Mouse (Mus musculus) stomach, postnatal 0 days (tissue): Measurements from ENCODE around the gene Dnajb7. TPM values are rescaled to one million over a fixed set of nuclear protein-coding genes. Genes with fewer than 3 reads are reported as not detected.

Experiments used
- ATAC-seq: fragments of 200-750 bp; cut with Nextera tagmentation; 2 replicates; pipeline ENCODE4 v1.8.0; 2017; ENCODE audit not compliant: low FRiP score, low TSS enrichment
- DNase-seq: peaks from one replicate; pipeline ENCODE4 v3.0.0-alpha.2; 2016; ENCODE audit warnings: low spot score
- H3K27ac ChIP-seq: fragments of 300-500 bp; sonication (generic); replicated peaks from 2 replicates; pipeline ENCODE4 v1.5.1; 2014; ENCODE audit warnings: mild to moderate bottlenecking, control low read depth
- H3K27me3 ChIP-seq: fragments of 300-500 bp; sonication (generic); 2 replicates; pipeline ENCODE4 v1.6.1; 2014; ENCODE audit warnings: low read length; ENCODE audit not compliant: control insufficient read depth, insufficient read depth
- H3K36me3 ChIP-seq: fragments of 300-500 bp; sonication (generic); 2 replicates; pipeline ENCODE4 v1.6.1; 2014; ENCODE audit warnings: low read length, mixed read lengths; ENCODE audit not compliant: control insufficient read depth, insufficient read depth
- H3K4me1 ChIP-seq: fragments of 300-500 bp; sonication (generic); replicated peaks from 2 replicates; pipeline ENCODE4 v1.6.1; 2014; ENCODE audit warnings: antibody characterized with exemption; ENCODE audit not compliant: control insufficient read depth, insufficient read depth
- H3K4me2 ChIP-seq: fragments of 300-500 bp; sonication (generic); replicated peaks from 2 replicates; pipeline ENCODE4 v1.6.1; 2014; ENCODE audit warnings: low read depth, mild to moderate bottlenecking, control low read depth, moderate library complexity
- H3K4me3 ChIP-seq: fragments of 300-500 bp; sonication (generic); 2 replicates; pipeline ENCODE4 v1.5.1; 2014; ENCODE audit warnings: low read depth, low read length, control low read depth
- H3K9ac ChIP-seq: fragments of 300-500 bp; sonication (generic); 2 replicates; pipeline ENCODE4 v1.6.1; 2014; ENCODE audit warnings: mild to moderate bottlenecking, low read length, control low read depth, mixed read lengths
- H3K9me3 ChIP-seq: fragments of 300-500 bp; sonication (generic); 2 replicates; pipeline ENCODE4 v1.6.1; 2016; ENCODE audit warnings: low read length; ENCODE audit not compliant: control insufficient read depth
- CTCF ChIP-seq: IDR thresholded peaks from 2 replicates; pipeline ENCODE4 v1.5.1; 2016; ENCODE audit warnings: antibody characterized with exemption, low read depth, mild to moderate bottlenecking, moderate library complexity
- EP300 ChIP-seq: optimal IDR thresholded peaks from 2 replicates; pipeline ENCODE3; 2016; ENCODE audit warnings: antibody characterized with exemption
- WGBS: fragments of 180-500 bp; shearing (Covaris S2); extraction: QIAGEN DNeasy Blood & Tissue Kit; methylation state at CpG from one replicate; pipeline ENCODE4 v1.1.7; 2014; 5-methylcytosine and 5-hydroxymethylcytosine counted together
- polyA plus RNA-seq: library from polyadenylated mRNA; unstranded; fragments of >200 nt; fragmentation: Nextera tagmentation; extraction: Ambion mirVana; gene quantifications from 2 replicates; pipeline ENCODE4 v1.2.1, GENCODE M21; 2015

Gene Dnajb7
- polyA plus RNA-seq, 1 experiment from 2014 or later: 0.70 TPM

DNA sequence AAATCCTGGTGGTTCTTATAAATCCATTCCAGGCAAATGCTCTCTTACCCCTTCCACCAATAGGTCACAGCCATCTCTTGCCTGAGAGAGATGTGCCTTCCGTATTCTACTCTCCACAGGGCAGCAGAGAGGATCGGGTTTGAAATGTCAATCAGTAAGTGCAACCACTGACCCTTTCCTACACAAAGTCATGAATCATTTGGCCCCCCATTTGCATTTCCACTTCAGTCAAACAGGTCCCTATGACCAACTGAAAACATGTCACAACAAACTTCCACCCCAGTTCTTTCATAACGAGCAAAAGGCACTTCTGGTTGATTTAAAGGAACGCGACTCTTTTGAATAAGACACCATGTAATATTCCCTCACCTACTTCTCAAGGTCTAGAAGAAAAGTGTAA, 48.7 kb downstream of the Dnajb7 start:
- DNase-seq: no peak
- H3K4me2 ChIP-seq: no peak overlapping the region; the same call in 1 of the 2 replicates
- H3K27me3 ChIP-seq: no peaks in the 10 kb centered on the region
- no peak overlapping the region for H3K27ac ChIP-seq
- no peaks in the 10 kb centered on the region; the same call in 1 of the 2 replicates for H3K36me3 ChIP-seq
- whole genome bisulfite sequencing: 69% methylated on average over 5 of the region's 5 CpGs
- no peaks in the 10 kb centered on the region for H3K9me3 ChIP-seq
- H3K4me3 ChIP-seq: no peak overlapping the region
- no peak overlapping the region for H3K9ac ChIP-seq
- no peak for ATAC-seq
- no peak for TF ChIP-seq EP300
- 0 out of 2 replicates have a peak, but pooled peaks cover 4% of the 10 kb centered on the region for H3K4me1 ChIP-seq

DNA sequence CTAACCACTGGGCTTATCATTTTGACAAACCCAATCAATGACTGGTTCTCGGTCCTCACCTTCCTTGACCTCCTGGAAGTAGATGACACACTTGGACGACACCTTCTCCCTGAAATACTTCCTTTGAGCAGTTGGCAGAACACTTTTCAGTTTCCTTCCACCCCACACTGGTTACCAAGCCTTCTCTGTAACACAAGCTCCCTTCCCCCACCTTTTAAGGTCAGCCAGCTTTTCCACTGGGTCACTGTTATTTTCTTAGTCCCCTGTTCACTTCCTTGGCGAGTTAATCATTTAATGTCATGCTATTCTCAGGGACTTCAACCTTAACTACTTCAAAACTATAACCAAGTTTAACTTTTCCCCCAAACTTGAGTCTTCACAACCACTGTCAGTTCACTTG, 49.2 kb downstream of the Dnajb7 start:
- 65% methylated on average over 3 of the region's 3 CpGs for WGBS

DNA sequence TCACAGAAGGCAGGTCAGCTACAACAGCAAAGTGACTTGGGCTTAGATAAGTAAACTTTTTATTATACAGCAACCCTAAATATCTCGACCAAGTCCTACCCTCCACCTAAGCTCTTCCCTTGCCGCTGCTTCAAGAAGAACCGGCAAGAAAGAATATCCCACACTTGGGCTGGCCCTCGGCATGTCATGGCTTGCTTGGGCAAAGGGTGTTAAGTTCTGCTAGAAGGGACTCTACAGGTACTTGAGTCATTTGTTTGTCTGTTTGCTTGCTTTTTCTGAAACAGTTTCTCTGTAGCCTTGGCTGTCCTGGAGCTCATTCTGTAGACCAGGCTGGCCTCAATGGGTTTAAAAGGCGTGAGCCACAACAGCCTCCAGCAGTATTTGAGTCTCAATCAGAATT, 51.2 kb downstream of the Dnajb7 start:
- DNase-seq (no peak), ATAC-seq (no peak)
- Histone ChIP-seq H3K9ac (no peak overlapping the region), H3K36me3 (no peaks in the 10 kb centered on the region), H3K27ac (peak overlapping the region; percentile 63), H3K4me2 (peak overlapping the region; percentile 11; the same call in 1 of the 2 replicates), H3K4me1 (0 out of 2 replicates have a peak, but pooled peaks cover 4% of the 10 kb centered on the region), H3K9me3 (no peaks in the 10 kb centered on the region), H3K4me3 (no peak overlapping the region), H3K27me3 (no peaks in the 10 kb centered on the region)
- no peak for TF ChIP-seq EP300
- TF ChIP-seq CTCF: no peak
- 36% methylated on average over 5 of the region's 5 CpGs for WGBS

More for the DNA sequence above, 49.2 kb downstream of the Dnajb7 start:
- Histone ChIP-seq H3K27ac (no peak overlapping the region), H3K27me3 (no peaks in the 10 kb centered on the region), H3K9ac (no peak overlapping the region), H3K4me3 (no peak overlapping the region), H3K9me3 (no peaks in the 10 kb centered on the region), H3K4me2 (no peak overlapping the region; the same call in 1 of the 2 replicates), H3K4me1 (0 out of 2 replicates have a peak, but pooled peaks cover 4% of the 10 kb centered on the region), H3K36me3 (no peaks in the 10 kb centered on the region; the same call in 1 of the 2 replicates)
- no peak for ATAC-seq
- no peak for DNase-seq
- TF ChIP-seq EP300: no peak
- TF ChIP-seq CTCF: no peak

Other genes starting within 250 kb of the Dnajb7 start
- 12.6 and 14.3 TPM in 2 replicates for gene Mrtfa, start 217.5 kb downstream of the Dnajb7 start, polyA plus RNA-seq
- 3.0 and 4.9 TPM in 2 replicates for gene Mchr1, start 172.8 kb downstream of the Dnajb7 start, polyA plus RNA-seq
- gene Slc25a17, start 47.5 kb downstream of the Dnajb7 start, polyA plus RNA-seq: 84.6 and 85.1 TPM in 2 replicates
- gene St13, start 8.2 kb downstream of the Dnajb7 start, polyA plus RNA-seq: 79.5 and 80.2 TPM in 2 replicates
- gene Xpnpep3, start 8.2 kb downstream of the Dnajb7 start, polyA plus RNA-seq: 3.7 and 4.1 TPM in 2 replicates
- gene Rbx1, start 58.0 kb upstream of the Dnajb7 start, polyA plus RNA-seq: 451 and 460 TPM in 2 replicates
- 6.0 and 8.5 TPM in 2 replicates for gene Ep300, start 177.1 kb upstream of the Dnajb7 start, polyA plus RNA-seq